8 mouse cellular contexts compared by ENCODE assay signal in genomic region chr11:116532810-116533338, GRCm38 (mm10). TPM values are rescaled to one million over a fixed set of nuclear protein-coding genes. Genes with fewer than 3 reads are reported as not detected.
A peak's percentile ranks its signal among the peaks of the same experiment; 100 is the strongest.
DNase-seq lines count a peak whose midpoint lies in the region; ATAC-seq and TF ChIP-seq lines count a peak whose summit lies in the region.

No protein-coding gene starts in this region.

- ATAC-seq in heart, embryonic 15.5 days (replicated peaks; ENCODE audit: insufficient number of reproducible peaks, insufficient read depth, low FRiP score, low read depth): peak; percentile 63; the same call in 1 of the 2 replicates
- peak; percentile 37 for ATAC-seq in kidney, postnatal 0 days (replicated peaks; ENCODE audit: low FRiP score, low read depth)

- H3K27me3 ChIP-seq in E14TG2a.4 (ENCODE audit: insufficient read depth, low read length): peaks cover 72% of the 10 kb centered on the region
- H3K27me3 ChIP-seq in erythroblast, embryonic 14.5 days (ENCODE audit: control insufficient read depth): peaks cover 42% of the 10 kb centered on the region
- H3K27me3 ChIP-seq in heart, embryonic 15.5 days: peaks cover 62% of the 10 kb centered on the region
- no peaks in the 10 kb centered on the region for H3K27me3 ChIP-seq in kidney, postnatal 0 days (ENCODE audit: insufficient read depth, low read length)
- H3K27me3 ChIP-seq in spleen, adult 2 months (ENCODE audit: control insufficient read depth, insufficient read depth, low read length): peaks cover 24% of the 10 kb centered on the region

- no peak for TF ChIP-seq POLR2A in spleen, adult 2 months (IDR thresholded peaks at IDR 0.05; ENCODE audit: low read depth, low read length)

- peak overlapping the region; percentile 83 for H3K4me3 ChIP-seq in E14TG2a.4 (replicated peaks; ENCODE audit: low read length)
- peak overlapping the region; percentile 70 for H3K4me3 ChIP-seq in erythroblast, embryonic 14.5 days (replicated peaks)
- peak overlapping the region; percentile 64 for H3K4me3 ChIP-seq in heart, embryonic 15.5 days
- peak overlapping the region; percentile 53 for H3K4me3 ChIP-seq in kidney, postnatal 0 days (replicated peaks; ENCODE audit: low read depth, low read length)
- peak overlapping the region; percentile 48 for H3K4me3 ChIP-seq in spleen, adult 2 months (ENCODE audit: extremely low read depth, insufficient read depth, insufficient read length)

- H3K27ac ChIP-seq in heart, embryonic 15.5 days: peak overlapping the region; percentile 31; the same call in 1 of the 2 replicates
- H3K27ac ChIP-seq in kidney, postnatal 0 days: peak overlapping the region; percentile 6; the same call in 1 of the 2 replicates
- peak overlapping the region; percentile 24; the same call in 1 of the 2 replicates for H3K27ac ChIP-seq in spleen, adult 2 months (ENCODE audit: insufficient read depth, low read length)

- H3K36me3 ChIP-seq in E14TG2a.4 (ENCODE audit: insufficient read depth, low read length): peaks cover 10% of the 10 kb centered on the region
- peaks cover 49% of the 10 kb centered on the region for H3K36me3 ChIP-seq in erythroblast, embryonic 14.5 days (ENCODE audit: control insufficient read depth)
- H3K36me3 ChIP-seq in heart, embryonic 15.5 days: no peaks in the 10 kb centered on the region
- H3K36me3 ChIP-seq in kidney, postnatal 0 days (ENCODE audit: insufficient read depth, low read length): no peaks in the 10 kb centered on the region
- H3K36me3 ChIP-seq in spleen, adult 2 months (ENCODE audit: control insufficient read depth, insufficient read depth, low read length): no peaks in the 10 kb centered on the region

- H3K4me1 ChIP-seq in E14TG2a.4 (replicated peaks; ENCODE audit: low read depth, low read length): peaks cover 79% of the 10 kb centered on the region
- peaks cover 92% of the 10 kb centered on the region for H3K4me1 ChIP-seq in erythroblast, embryonic 14.5 days (ENCODE audit: control insufficient read depth)
- peaks cover 41% of the 10 kb centered on the region for H3K4me1 ChIP-seq in heart, embryonic 15.5 days (replicated peaks)
- peaks cover 33% of the 10 kb centered on the region for H3K4me1 ChIP-seq in kidney, postnatal 0 days (replicated peaks; ENCODE audit: insufficient read depth, low read length)
- peaks cover 16% of the 10 kb centered on the region for H3K4me1 ChIP-seq in spleen, adult 2 months (ENCODE audit: control insufficient read depth, insufficient read depth, insufficient read length)

- peak; percentile 74 for DNase-seq in adrenal gland, adult 2 months
- peak; percentile 80 for DNase-seq in kidney, postnatal 0 days (ENCODE audit: low spot score)
- peak; percentile 78 for DNase-seq in lung, postnatal 36 days
- DNase-seq in spleen, adult 2 months (ENCODE audit: low read depth in 1 of 2, low spot score in 2 of 2): peak in 1 of 2 experiments; percentile 22
- DNase-seq in yolk sac, embryonic 10.5 days (ENCODE audit: low spot score): no peak

- WGBS in heart, embryonic 15.5 days: under 1% methylated on average over 50 of the region's 50 CpGs
- 0% methylated on average over 50 of the region's 50 CpGs for WGBS in kidney, postnatal 0 days
- WGBS in spleen, adult 2 months: under 1% methylated on average over 49 of the region's 50 CpGs

- H3K9ac ChIP-seq in heart, embryonic 15.5 days: peak overlapping the region; percentile 58
- peak overlapping the region; percentile 58 for H3K9ac ChIP-seq in kidney, postnatal 0 days (ENCODE audit: low read depth, low read length)

- no peak for TF ChIP-seq CTCF in E14TG2a.4 (conservative IDR thresholded peaks at IDR 0.05; ENCODE audit: low read length)
- peak; percentile 44; the same call in 1 of the 2 replicates for TF ChIP-seq CTCF in kidney, postnatal 0 days (IDR thresholded peaks at IDR 0.05; ENCODE audit: low read depth)
- TF ChIP-seq CTCF in spleen, adult 2 months (IDR thresholded peaks at IDR 0.05; ENCODE audit: extremely low read depth, insufficient read depth, insufficient read length, insufficient replicate concordance): no peak

- peak overlapping the region; percentile 98 for H3K4me2 ChIP-seq in heart, embryonic 15.5 days
- peak overlapping the region; percentile 98 for H3K4me2 ChIP-seq in kidney, postnatal 0 days (ENCODE audit: low read length)

- no peaks in the 10 kb centered on the region for H3K9me3 ChIP-seq in E14TG2a.4 (ENCODE audit: low read length)
- no peaks in the 10 kb centered on the region for H3K9me3 ChIP-seq in erythroblast, embryonic 14.5 days (ENCODE audit: control insufficient read depth, low read length)
- no peaks in the 10 kb centered on the region for H3K9me3 ChIP-seq in heart, embryonic 15.5 days (replicated peaks)
- no peaks in the 10 kb centered on the region for H3K9me3 ChIP-seq in kidney, postnatal 0 days (replicated peaks; ENCODE audit: low read length)

RNA-seq across cellular contexts. Expression of gene Sphk1, which starts 2.1 kb away (rescaled TPM):
- 1 to 10 TPM; 2.4 to 2.6 TPM for total RNA-seq in adrenal gland, adult 2 months (2021)
- polyA plus RNA-seq in adrenal gland, adult 2 months (2012; rRNA removed): 3.7 and 4.1 TPM in 2 replicates
- polyA plus RNA-seq in erythroblast, embryonic 14.5 days (2012): 13.6 and 14.3 TPM in 2 replicates
- 2.8 and 4.4 TPM in 2 replicates for polyA plus RNA-seq in heart, embryonic 15.5 days (2015; fragmentation: Nextera tagmentation; extraction: Ambion mirVana)
- polyA plus RNA-seq in kidney, postnatal 0 days (2015; fragmentation: Nextera tagmentation; extraction: Ambion mirVana): 8.0 and 9.0 TPM in 2 replicates
- 15.5 and 21.4 TPM in 2 replicates for polyA plus RNA-seq in spleen, adult 2 months (2012; rRNA removed)

RNA-seq across cellular contexts. Expression of gene Prpsap1, which starts 38.9 kb away (rescaled TPM):
- total RNA-seq in adrenal gland, adult 2 months (2021): 10 to 100 TPM; 76.0 to 85.0 TPM
- 223 and 257 TPM in 2 replicates for polyA plus RNA-seq in adrenal gland, adult 2 months (2012; rRNA removed)
- 1.2 and 1.4 TPM in 2 replicates for polyA plus RNA-seq in erythroblast, embryonic 14.5 days (2012)
- 81.7 and 98.2 TPM in 2 replicates for polyA plus RNA-seq in heart, embryonic 15.5 days (2015; fragmentation: Nextera tagmentation; extraction: Ambion mirVana)
- 150 and 167 TPM in 2 replicates for polyA plus RNA-seq in kidney, postnatal 0 days (2015; fragmentation: Nextera tagmentation; extraction: Ambion mirVana)
- 62.1 and 95.5 TPM in 2 replicates for polyA plus RNA-seq in spleen, adult 2 months (2012; rRNA removed)

RNA-seq across cellular contexts. Expression of gene Ube2o, which starts 48.4 kb away (rescaled TPM):
- 10 to 100 TPM; 24.9 to 26.7 TPM for total RNA-seq in adrenal gland, adult 2 months (2021)
- 21.8 and 24.6 TPM in 2 replicates for polyA plus RNA-seq in adrenal gland, adult 2 months (2012; rRNA removed)
- polyA plus RNA-seq in erythroblast, embryonic 14.5 days (2012): 71.6 and 80.5 TPM in 2 replicates
- 14.4 and 20.7 TPM in 2 replicates for polyA plus RNA-seq in heart, embryonic 15.5 days (2015; fragmentation: Nextera tagmentation; extraction: Ambion mirVana)
- 8.6 and 8.9 TPM in 2 replicates for polyA plus RNA-seq in kidney, postnatal 0 days (2015; fragmentation: Nextera tagmentation; extraction: Ambion mirVana)
- 42.3 and 77.3 TPM in 2 replicates for polyA plus RNA-seq in spleen, adult 2 months (2012; rRNA removed)

RNA-seq across cellular contexts. Expression of gene Aanat, which starts 53.4 kb away (rescaled TPM):
- not detected for total RNA-seq in adrenal gland, adult 2 months (2021)
- polyA plus RNA-seq in adrenal gland, adult 2 months (2012; rRNA removed): 0.40 TPM in 1 of 2 replicates, not detected in the other
- polyA plus RNA-seq in erythroblast, embryonic 14.5 days (2012): not detected in 2 replicates
- polyA plus RNA-seq in heart, embryonic 15.5 days (2015; fragmentation: Nextera tagmentation; extraction: Ambion mirVana): not detected in 2 replicates
- not detected in 2 replicates for polyA plus RNA-seq in kidney, postnatal 0 days (2015; fragmentation: Nextera tagmentation; extraction: Ambion mirVana)
- polyA plus RNA-seq in spleen, adult 2 months (2012; rRNA removed): not detected in 2 replicates

Comparison
In these comparisons a context has a peak if more than half of its experiments do, and no peak if none do; other contexts are left out.
1. RNA of gene Prpsap1, which starts 38.9 kb away (polyA plus RNA-seq): 223 to 257 TPM in adrenal gland, adult 2 months, 150 to 167 TPM in kidney, postnatal 0 days, 81.7 to 98.2 TPM in heart, embryonic 15.5 days and 62.1 to 95.5 TPM in spleen, adult 2 months; 1.2 to 1.4 TPM in erythroblast, embryonic 14.5 days; every median in the first group is over 10 times any median in the second.
2. Peak in every context shown above with its lines, with median percentiles within 50 percentile points of each other: H3K4me3 ChIP-seq and H3K27ac ChIP-seq.